9 mouse cellular contexts compared by ENCODE assay signal in the genomic region with DNA sequence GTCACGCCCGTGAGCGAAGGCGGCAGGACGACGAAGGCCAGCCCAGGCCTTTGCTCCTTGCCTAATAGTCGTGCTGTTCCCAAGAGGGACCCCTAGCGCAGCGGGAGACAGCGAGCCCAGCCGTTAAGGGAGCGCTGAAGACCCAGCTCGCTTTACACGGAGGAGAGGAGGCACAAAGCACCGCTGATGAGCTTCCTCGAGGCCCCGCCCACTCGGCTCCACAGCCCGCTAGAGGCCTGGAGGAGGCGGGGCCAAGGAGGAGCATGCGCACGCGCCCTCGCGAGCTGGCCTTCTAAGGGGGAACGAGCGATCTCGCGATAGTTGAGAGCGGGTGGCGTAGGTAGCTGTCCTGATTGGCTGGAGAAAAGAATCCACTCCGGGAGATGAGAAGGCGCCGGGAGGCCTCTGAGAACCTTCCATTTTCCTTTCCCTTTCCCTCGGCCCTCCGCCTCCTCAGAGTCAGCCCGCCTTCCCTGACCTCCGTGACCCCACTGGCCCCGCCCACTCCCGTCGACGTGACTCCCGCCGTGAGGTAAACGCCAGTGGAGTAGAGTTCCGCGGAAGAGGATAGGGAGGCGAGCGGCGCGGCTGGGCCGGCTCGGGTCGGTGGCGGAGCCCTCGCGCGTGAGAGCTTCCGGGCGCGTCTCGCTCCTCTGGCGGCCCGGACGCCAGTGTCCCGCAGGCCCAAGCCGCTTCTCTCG. TPM values are rescaled to one million over a fixed set of nuclear protein-coding genes. Genes with fewer than 3 reads are reported as not detected.
DNase-seq lines count a peak whose midpoint lies in the region; ATAC-seq and TF ChIP-seq lines count a peak whose summit lies in the region.
"Not testable (repeated sequence)": the region's sequence is repeated elsewhere in the genome, so short reads cannot be mapped to it uniquely, and the experiment has no call there.
"Had no signal": no experiment of that assay in that cellular context is flagged by ENCODE, and none has a peak within 500 bp of the region (broad histone marks: within the 10 kb centered on the region; RNA-seq: fewer than 3 reads in every experiment).

No protein-coding gene starts in this region.

- DNase-seq in R1 (ENCODE audit: low read depth, low spot score), result peak; percentile 96
- DNase-seq in heart, embryonic 10.5 days (ENCODE audit: low spot score), result peak; percentile 75
- peak; percentile 68 for DNase-seq in induced T-regulatory cell, adult 2 months (ENCODE audit: low read depth)
- DNase-seq in thymus, postnatal 14 days, result peak; percentile 72

- H3K27me3 ChIP-seq in embryonic facial prominence, embryonic 12.5 days; heart, embryonic 10.5 days (ENCODE audit: insufficient read depth, poor library complexity, severe bottlenecking); limb, embryonic 12.5 days; megakaryocyte, embryonic 14.5 days (replicated peaks): not testable (repeated sequence)

- H3K27ac ChIP-seq in embryonic facial prominence, embryonic 12.5 days; limb, embryonic 12.5 days; olfactory bulb, adult 2 months (ENCODE audit: insufficient read depth, low read depth, low read length): not testable (repeated sequence)
- H3K27ac ChIP-seq in heart, embryonic 10.5 days, result peak overlapping the region; percentile 78

- ATAC-seq in embryonic facial prominence, embryonic 12.5 days (ENCODE audit: insufficient number of reproducible peaks, insufficient read depth, low FRiP score, low TSS enrichment), result not testable (repeated sequence)
- peak; percentile 31; the same call in 1 of the 2 replicates for ATAC-seq in limb, embryonic 12.5 days (ENCODE audit: insufficient number of reproducible peaks, insufficient read depth, low FRiP score, low TSS enrichment, low read depth)

- TF ChIP-seq POLR2A in olfactory bulb, adult 2 months (IDR thresholded peaks at IDR 0.05; ENCODE audit: insufficient read depth, low read depth, low read length), result not testable (repeated sequence)

- H3K4me1 ChIP-seq in embryonic facial prominence, embryonic 12.5 days; heart, embryonic 10.5 days; limb, embryonic 12.5 days (replicated peaks); megakaryocyte, embryonic 14.5 days; olfactory bulb, adult 2 months (ENCODE audit: control insufficient read depth, insufficient read depth, low read length): not testable (repeated sequence)

- H3K4me3 ChIP-seq in embryonic facial prominence, embryonic 12.5 days, result peak overlapping the region; percentile 34
- peak overlapping the region; percentile 59 for H3K4me3 ChIP-seq in heart, embryonic 10.5 days
- H3K4me3 ChIP-seq in limb, embryonic 12.5 days (replicated peaks), result peak overlapping the region; percentile 43
- H3K4me3 ChIP-seq in megakaryocyte, embryonic 14.5 days (replicated peaks), result peak overlapping the region; percentile 85
- H3K4me3 ChIP-seq in olfactory bulb, adult 2 months (ENCODE audit: insufficient read depth, low read depth, low read length), result peak overlapping the region; percentile 30

- peak overlapping the region; percentile 54 for H3K4me2 ChIP-seq in embryonic facial prominence, embryonic 12.5 days (replicated peaks)
- peak overlapping the region; percentile 56 for H3K4me2 ChIP-seq in limb, embryonic 12.5 days

- H3K36me3 ChIP-seq in embryonic facial prominence, embryonic 12.5 days; heart, embryonic 10.5 days; limb, embryonic 12.5 days; megakaryocyte, embryonic 14.5 days (replicated peaks; ENCODE audit: low read length): not testable (repeated sequence)

- not testable (repeated sequence) for H3K9ac ChIP-seq in embryonic facial prominence, embryonic 12.5 days
- peak overlapping the region; percentile 47; the same call in 1 of the 2 replicates for H3K9ac ChIP-seq in limb, embryonic 12.5 days (replicated peaks)

- H3K9me3 ChIP-seq in embryonic facial prominence, embryonic 12.5 days; heart, embryonic 10.5 days; limb, embryonic 12.5 days; megakaryocyte, embryonic 14.5 days: not testable (repeated sequence)

- WGBS in embryonic facial prominence, embryonic 12.5 days, result 16% methylated on average over 68 of the region's 68 CpGs
- WGBS in heart, embryonic 10.5 days, result 16% methylated on average over 68 of the region's 68 CpGs
- 20% methylated on average over 67 of the region's 68 CpGs for WGBS in limb, embryonic 12.5 days
- WGBS in olfactory bulb, adult 2 months, result 19% methylated on average over 68 of the region's 68 CpGs

- TF ChIP-seq CTCF in olfactory bulb, adult 2 months (IDR thresholded peaks at IDR 0.05; ENCODE audit: insufficient read depth, low read depth, low read length), result not testable (repeated sequence)

RNA-seq across cellular contexts. Expression of a gene that starts 46.9 kb away (rescaled TPM):
- 0.06 TPM in 1 of 2 replicates, not detected in the other for polyA plus RNA-seq in embryonic facial prominence, embryonic 12.5 days (2016; fragmentation: Nextera tagmentation; extraction: Ambion mirVana)
- polyA plus RNA-seq in heart, embryonic 10.5 days (2016; fragmentation: Nextera tagmentation; extraction: Ambion mirVana), result 0.06 TPM in 2 replicates
- 0.18 and 0.19 TPM in 2 replicates for polyA plus RNA-seq in limb, embryonic 12.5 days (2016; fragmentation: Nextera tagmentation; extraction: Ambion mirVana)
- 0.08 TPM in 1 of 2 replicates, not detected in the other for polyA plus RNA-seq in megakaryocyte, embryonic 14.5 days (2012; ENCODE audit: insufficient read depth, low replicate concordance)
- polyA plus RNA-seq in olfactory bulb, adult 2 months (2012; ENCODE audit: insufficient read depth, insufficient read length, low replicate concordance, missing spikeins), result not detected in 2 replicates
- polyA plus RNA-seq: cortical plate, adult 2 months had no signal

Comparison
In these comparisons a context has a peak if more than half of its experiments do, and no peak if none do; other contexts are left out.
1. H3K4me3 ChIP-seq: peak in every context shown above with its lines; median percentile 85 in megakaryocyte, embryonic 14.5 days; 59 in heart, embryonic 10.5 days; 43 in limb, embryonic 12.5 days; 34 in embryonic facial prominence, embryonic 12.5 days; 30 in olfactory bulb, adult 2 months.